Mouse (Mus musculus) ES-Bruce4 (cell line): ENCODE data around the gene Atp8a2. TPM values are rescaled to one million over a fixed set of nuclear protein-coding genes. Genes with fewer than 3 reads are reported as not detected.

Experiments used
- H3K27ac ChIP-seq: 2 replicates; pipeline ENCODE4 v1.5.1; 2012; ENCODE audit warnings: low read length, inconsistent platforms; ENCODE audit not compliant: insufficient read depth
- H3K27me3 ChIP-seq: 2 replicates; pipeline ENCODE4 v1.6.1; 2012; ENCODE audit warnings: mild to moderate bottlenecking, low read length, inconsistent platforms; ENCODE audit not compliant: control insufficient read depth, poor library complexity, insufficient read depth, severe bottlenecking
- H3K36me3 ChIP-seq: 2 replicates; pipeline ENCODE4 v1.6.1; 2012; ENCODE audit warnings: inconsistent platforms, mild to moderate bottlenecking, low read length, moderate library complexity; ENCODE audit not compliant: control insufficient read depth, poor library complexity, insufficient read depth, severe bottlenecking
- H3K4me1 ChIP-seq: one replicate; pipeline ENCODE4 v1.8.1; 2011; ENCODE audit warnings: low read length; ENCODE audit not compliant: control insufficient read depth, insufficient read depth
- H3K4me3 ChIP-seq: 2 replicates; pipeline ENCODE4 v1.5.1; 2011; ENCODE audit warnings: low read depth, mild to moderate bottlenecking, low read length
- H3K9ac ChIP-seq: 2 replicates; pipeline ENCODE4 v1.6.1; 2012; ENCODE audit warnings: low read depth, mild to moderate bottlenecking, inconsistent platforms; ENCODE audit not compliant: poor library complexity, severe bottlenecking
- H3K9me3 ChIP-seq: replicated peaks from 2 replicates; pipeline ENCODE4 v1.6.1; 2012; ENCODE audit warnings: mild to moderate bottlenecking, low read length, inconsistent platforms; ENCODE audit not compliant: control insufficient read depth, poor library complexity, insufficient read depth, severe bottlenecking
- CTCF ChIP-seq: IDR thresholded peaks from one replicate; pipeline ENCODE4 v1.8.1; 2011; ENCODE audit warnings: low read depth, low read length
- EP300 ChIP-seq: IDR thresholded peaks from 2 replicates; pipeline ENCODE4 v1.6.1; 2011; ENCODE audit warnings: low read depth, low read length; ENCODE audit not compliant: insufficient read depth
- POLR2A ChIP-seq: IDR thresholded peaks from one replicate; pipeline ENCODE4 v1.8.1; 2011; ENCODE audit warnings: low read length; ENCODE audit not compliant: insufficient read depth
- polyA plus RNA-seq: library from polyadenylated mRNA; stranded (reverse); fragments of >200 nt; gene quantifications from 2 replicates; pipeline ENCODE4 v1.2.4, GENCODE M21; 2011; ENCODE audit warnings: low read depth; ENCODE audit not compliant: missing spikeins, insufficient read depth, insufficient read length

Atp8a2 gene
- polyA plus RNA-seq, 1 experiment = 1.1 TPM

GRCm38 (mm10) chr14:59643582-59643981 is 553.4 kb downstream of the Atp8a2 start:
- TF ChIP-seq POLR2A (no peak), CTCF (no peak), EP300 (no peak)
- H3K4me1 ChIP-seq = peaks cover 2% of the 10 kb centered on the region
- H3K27me3 ChIP-seq = no peaks in the 10 kb centered on the region

GRCm38 (mm10) chr14:59641856-59642255 is 555.1 kb downstream of the Atp8a2 start:
- Histone ChIP-seq H3K36me3 (no peaks in the 10 kb centered on the region), H3K4me1 (peaks cover 2% of the 10 kb centered on the region), H3K4me3 (no peak overlapping the region), H3K27me3 (no peaks in the 10 kb centered on the region), H3K9me3 (no peaks in the 10 kb centered on the region), H3K9ac (no peak overlapping the region), H3K27ac (no peak overlapping the region)
- TF ChIP-seq CTCF = no peak
- TF ChIP-seq POLR2A = no peak
- no peak for TF ChIP-seq EP300

More at GRCm38 (mm10) chr14:59643582-59643981, 553.4 kb downstream of the Atp8a2 start:
- no peak overlapping the region for H3K27ac ChIP-seq
- no peak overlapping the region for H3K4me3 ChIP-seq
- no peak overlapping the region for H3K9ac ChIP-seq
- no peaks in the 10 kb centered on the region for H3K9me3 ChIP-seq
- H3K36me3 ChIP-seq = no peaks in the 10 kb centered on the region

GRCm38 (mm10) chr14:59638906-59639703 is 557.9 kb downstream of the Atp8a2 start:
- no peak overlapping the region for H3K9ac ChIP-seq
- no peaks in the 10 kb centered on the region for H3K4me1 ChIP-seq
- H3K9me3 ChIP-seq = no peaks in the 10 kb centered on the region
- TF ChIP-seq EP300 (no peak), POLR2A (no peak)
- H3K27ac ChIP-seq = no peak overlapping the region
- H3K36me3 ChIP-seq = no peaks in the 10 kb centered on the region
- H3K27me3 ChIP-seq = no peaks in the 10 kb centered on the region
- H3K4me3 ChIP-seq = no peak overlapping the region

GRCm38 (mm10) chr14:59633988-59634387 is 563.0 kb downstream of the Atp8a2 start:
- Histone ChIP-seq H3K9ac (no peak overlapping the region), H3K36me3 (no peaks in the 10 kb centered on the region)
- TF ChIP-seq CTCF (no peak), POLR2A (no peak), EP300 (no peak)

GRCm38 (mm10) chr14:59633295-59633898 is 563.6 kb downstream of the Atp8a2 start:
- Histone ChIP-seq H3K27ac (no peak overlapping the region), H3K9ac (no peak overlapping the region), H3K27me3 (no peaks in the 10 kb centered on the region), H3K36me3 (no peaks in the 10 kb centered on the region), H3K4me3 (no peak overlapping the region), H3K9me3 (no peaks in the 10 kb centered on the region), H3K4me1 (no peaks in the 10 kb centered on the region)
- TF ChIP-seq POLR2A (no peak), EP300 (no peak), CTCF (no peak)

More at GRCm38 (mm10) chr14:59633988-59634387, 563.0 kb downstream of the Atp8a2 start:
- H3K4me3 ChIP-seq = no peak overlapping the region
- no peaks in the 10 kb centered on the region for H3K4me1 ChIP-seq
- H3K9me3 ChIP-seq = no peaks in the 10 kb centered on the region
- no peak overlapping the region for H3K27ac ChIP-seq
- H3K27me3 ChIP-seq = no peaks in the 10 kb centered on the region

- no peaks in the 10 kb centered on the region for H3K4me1 ChIP-seq
- no peaks in the 10 kb centered on the region for H3K9me3 ChIP-seq
- H3K9ac ChIP-seq = no peak overlapping the region
- no peak overlapping the region for H3K27ac ChIP-seq
- TF ChIP-seq CTCF (no peak), POLR2A (no peak), EP300 (no peak)
- no peaks in the 10 kb centered on the region for H3K36me3 ChIP-seq
- no peaks in the 10 kb centered on the region for H3K27me3 ChIP-seq
- H3K4me3 ChIP-seq = no peak overlapping the region
These were observed 564.9 kb downstream of the Atp8a2 start for GRCm38 (mm10) chr14:59632067-59632466.
